In genomic region chr7:126576946-126577345, GRCm38 (mm10) we compare ENCODE assay signal across 8 mouse cellular contexts. TPM values are rescaled to one million over a fixed set of nuclear protein-coding genes. Genes with fewer than 3 reads are reported as not detected.
DNase-seq lines count a peak whose midpoint lies in the region; ATAC-seq lines count a peak whose summit lies in the region.

No protein-coding gene starts in this region.

- DNase-seq in frontal cortex, postnatal 36 days (ENCODE audit: low spot score in 2 of 2): peak; percentile 20 to 46
- DNase-seq in frontal cortex, postnatal 25 days (ENCODE audit: low spot score in 2 of 2): no peak
- DNase-seq in right cerebral cortex, adult 2 months (ENCODE audit: low spot score in 2 of 2): peak; percentile 41 to 43
- DNase-seq in right cerebral cortex, adult 18-20 months: no peak
- peak; percentile 50 for DNase-seq in brain, adult 2 months (ENCODE audit: low read depth, low spot score)
- DNase-seq in kidney, postnatal 14 days: peak; percentile 67
- peak; percentile 59 for DNase-seq in neural tube, embryonic 11.5 days (ENCODE audit: low spot score)
- no peak for DNase-seq in urinary bladder, postnatal 36 days (ENCODE audit: low spot score in 2 of 2)

- no peaks in the 10 kb centered on the region for H3K27me3 ChIP-seq in neural tube, embryonic 11.5 days (ENCODE audit: control insufficient read depth, insufficient read depth, low read length)

- H3K4me3 ChIP-seq in neural tube, embryonic 11.5 days (ENCODE audit: low read depth, low read length): no peak overlapping the region

- no peaks in the 10 kb centered on the region for H3K9me3 ChIP-seq in neural tube, embryonic 11.5 days (ENCODE audit: control insufficient read depth, low read length)

- H3K36me3 ChIP-seq in neural tube, embryonic 11.5 days (ENCODE audit: control insufficient read depth, insufficient read depth, low read length): 0 out of 2 replicates have a peak, but pooled peaks cover 2% of the 10 kb centered on the region

- no peak for ATAC-seq in neural tube, embryonic 11.5 days (ENCODE audit: insufficient read depth, low FRiP score, low TSS enrichment)

- no peak overlapping the region for H3K4me2 ChIP-seq in neural tube, embryonic 11.5 days (ENCODE audit: low read depth)

- H3K4me1 ChIP-seq in neural tube, embryonic 11.5 days (ENCODE audit: control insufficient read depth, insufficient read depth, low read length): no peaks in the 10 kb centered on the region

- 55% methylated on average over 8 of the region's 8 CpGs for WGBS in neural tube, embryonic 11.5 days

- H3K27ac ChIP-seq in neural tube, embryonic 11.5 days (ENCODE audit: low read depth, low read length): no peak overlapping the region

- no peak overlapping the region for H3K9ac ChIP-seq in neural tube, embryonic 11.5 days (ENCODE audit: low read length)

RNA-seq across cellular contexts. Expression of gene Apobr, which starts 7.8 kb away (rescaled TPM):
- 0.54 and 0.60 TPM in 2 replicates for polyA plus RNA-seq in neural tube, embryonic 11.5 days (2014; fragmentation: Nextera tagmentation; extraction: Ambion mirVana)

RNA-seq across cellular contexts. Expression of gene Cln3, which starts 8.7 kb away (rescaled TPM):
- 19.8 and 21.7 TPM in 2 replicates for polyA plus RNA-seq in neural tube, embryonic 11.5 days (2014; fragmentation: Nextera tagmentation; extraction: Ambion mirVana)

RNA-seq across cellular contexts. Expression of gene Eif3c, which starts 10.7 kb away (rescaled TPM):
- polyA plus RNA-seq in neural tube, embryonic 11.5 days (2014; fragmentation: Nextera tagmentation; extraction: Ambion mirVana): 188 and 191 TPM in 2 replicates

RNA-seq across cellular contexts. Expression of gene Il27, which starts 17.8 kb away (rescaled TPM):
- polyA plus RNA-seq in neural tube, embryonic 11.5 days (2014; fragmentation: Nextera tagmentation; extraction: Ambion mirVana): not detected in 2 replicates

RNA-seq across cellular contexts. Expression of gene Nupr1, which starts 53.7 kb away (rescaled TPM):
- 1.1 and 1.4 TPM in 2 replicates for polyA plus RNA-seq in neural tube, embryonic 11.5 days (2014; fragmentation: Nextera tagmentation; extraction: Ambion mirVana)

Comparison
In these comparisons a context has a peak if more than half of its experiments do, and no peak if none do; other contexts are left out.
1. DNase-seq: peak in frontal cortex, postnatal 36 days (2 of 2), right cerebral cortex, adult 2 months (2 of 2), brain, adult 2 months (single experiment), kidney, postnatal 14 days (single experiment) and neural tube, embryonic 11.5 days (single experiment); none in frontal cortex, postnatal 25 days (0 of 2), right cerebral cortex, adult 18-20 months (single experiment) and urinary bladder, postnatal 36 days (0 of 2).